Mouse (Mus musculus) liver, embryonic 12.5 days (tissue): ENCODE results near the gene Tarbp2. TPM values are rescaled to one million over a fixed set of nuclear protein-coding genes. Genes with fewer than 3 reads are reported as not detected.

ENCODE experiments used
- ATAC-seq: fragments of 200-750 bp; cut with Nextera tagmentation; 2 replicates; pipeline ENCODE4 v1.8.0; 2017; ENCODE audit warnings: moderate number of reproducible peaks, mild to moderate bottlenecking, moderate library complexity
- H3K27ac ChIP-seq: fragments of 300-500 bp; sonication (generic); 2 replicates; pipeline ENCODE4 v1.5.1; 2016; ENCODE audit warnings: mild to moderate bottlenecking
- H3K27me3 ChIP-seq: fragments of 300-500 bp; sonication (generic); replicated peaks from 2 replicates; pipeline ENCODE4 v1.6.1; 2016; ENCODE audit warnings: mild to moderate bottlenecking, moderate library complexity
- H3K36me3 ChIP-seq: fragments of 300-500 bp; sonication (generic); 2 replicates; pipeline ENCODE4 v1.6.1; 2016; ENCODE audit warnings: mild to moderate bottlenecking, moderate library complexity
- H3K4me1 ChIP-seq: fragments of 300-500 bp; sonication (generic); 2 replicates; pipeline ENCODE4 v1.6.1; 2016
- H3K4me2 ChIP-seq: fragments of 300-500 bp; sonication (generic); 2 replicates; pipeline ENCODE4 v1.6.1; 2016; ENCODE audit warnings: mild to moderate bottlenecking, moderate library complexity
- H3K4me3 ChIP-seq: fragments of 300-500 bp; sonication (generic); 2 replicates; pipeline ENCODE4 v1.5.1; 2016; ENCODE audit warnings: mild to moderate bottlenecking, moderate library complexity
- H3K9ac ChIP-seq: fragments of 300-500 bp; sonication (generic); 2 replicates; pipeline ENCODE4 v1.6.1; 2016; ENCODE audit warnings: mild to moderate bottlenecking, moderate library complexity
- H3K9me3 ChIP-seq: fragments of 300-500 bp; sonication (generic); replicated peaks from 2 replicates; pipeline ENCODE4 v1.6.1; 2016; ENCODE audit warnings: mild to moderate bottlenecking, moderate library complexity
- WGBS: fragments of 180-500 bp; shearing (Covaris S2); methylation state at CpG from one replicate; pipeline ENCODE4 v1.1.7; 2016; ENCODE audit not compliant: insufficient replicate concordance; 5-methylcytosine and 5-hydroxymethylcytosine counted together
- polyA plus RNA-seq: library from polyadenylated mRNA; unstranded; fragments of >200 nt; fragmentation: Nextera tagmentation; extraction: Ambion mirVana; gene quantifications from 2 replicates; pipeline ENCODE4 v1.2.1, GENCODE M21; 2016

Tarbp2 gene
- polyA plus RNA-seq, 1 experiment from 2014 or later, result 66.7 TPM

DNA sequence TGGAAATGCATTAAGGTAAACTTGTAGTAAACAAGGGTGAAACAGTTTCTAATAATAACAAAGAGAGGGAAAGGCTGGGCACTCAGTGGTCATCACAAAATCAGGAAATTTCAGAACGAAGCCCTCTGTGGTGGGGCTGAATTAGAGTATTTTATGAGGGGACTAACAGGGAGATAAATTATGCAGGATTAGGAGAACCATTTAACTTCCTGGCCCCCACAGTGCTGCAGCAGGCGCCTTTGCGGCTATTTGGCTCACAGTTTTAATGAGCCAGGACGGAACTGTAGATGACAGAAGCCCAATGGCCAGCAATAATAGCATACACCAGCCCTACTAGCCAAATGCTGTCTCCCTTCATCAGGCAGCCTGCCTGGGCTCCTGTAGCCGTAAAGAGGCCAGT is 45.7 kb downstream of the Tarbp2 start:
- H3K9ac ChIP-seq, result no peak overlapping the region
- no peaks in the 10 kb centered on the region for H3K9me3 ChIP-seq
- H3K36me3 ChIP-seq, result peaks cover 27% of the 10 kb centered on the region
- no peak overlapping the region for H3K27ac ChIP-seq
- no peak overlapping the region for H3K4me2 ChIP-seq
- 83% methylated on average over 5 of the region's 5 CpGs for WGBS
- H3K4me3 ChIP-seq, result no peak overlapping the region
- H3K27me3 ChIP-seq, result no peaks in the 10 kb centered on the region
- no peaks in the 10 kb centered on the region for H3K4me1 ChIP-seq
- no peak for ATAC-seq

GRCm38 (mm10) chr15:102567849-102568248 is 49.9 kb downstream of the Tarbp2 start:
- WGBS, result 66% methylated on average over 2 of the region's 2 CpGs
- Histone ChIP-seq H3K4me2 (no peak overlapping the region), H3K36me3 (peaks cover 9% of the 10 kb centered on the region), H3K4me1 (no peaks in the 10 kb centered on the region), H3K9ac (no peak overlapping the region), H3K27ac (no peak overlapping the region), H3K4me3 (no peak overlapping the region), H3K27me3 (no peaks in the 10 kb centered on the region), H3K9me3 (no peaks in the 10 kb centered on the region)
- no peak for ATAC-seq

DNA sequence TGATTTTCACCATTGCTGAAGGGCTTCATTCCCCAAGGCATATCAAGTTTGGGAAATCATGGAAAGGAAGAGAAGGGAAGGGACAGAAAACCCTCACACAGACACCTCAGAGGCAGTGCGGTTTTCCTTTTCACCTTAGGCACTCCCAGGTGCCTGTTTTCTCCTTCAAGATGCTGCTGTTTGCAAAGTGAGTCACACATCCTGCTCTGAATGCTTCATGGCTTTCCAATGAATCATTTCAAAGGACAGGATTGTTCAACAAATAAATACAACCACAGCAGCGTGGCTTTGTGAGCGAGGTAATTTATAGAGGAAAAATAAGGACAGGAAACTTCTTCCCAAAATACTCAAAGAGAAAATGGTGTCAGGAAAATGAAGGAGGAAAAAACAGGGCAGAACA is 54.1 kb downstream of the Tarbp2 start:
- H3K27me3 ChIP-seq, result no peaks in the 10 kb centered on the region
- WGBS, result 81% methylated on average over 3 of the region's 3 CpGs
- no peak overlapping the region for H3K27ac ChIP-seq
- ATAC-seq, result no peak
- no peak overlapping the region for H3K4me3 ChIP-seq
- H3K9me3 ChIP-seq, result no peaks in the 10 kb centered on the region
- H3K4me1 ChIP-seq, result no peaks in the 10 kb centered on the region
- no peak overlapping the region for H3K9ac ChIP-seq
- H3K36me3 ChIP-seq, result peaks cover 10% of the 10 kb centered on the region; the same call in 1 of the 2 replicates
- H3K4me2 ChIP-seq, result no peak overlapping the region

Other genes starting within 250 kb of the Tarbp2 start
- not detected in 2 replicates for gene Gm9918, start 247.6 kb upstream of the Tarbp2 start, polyA plus RNA-seq
- gene Mfsd5, start 238.7 kb upstream of the Tarbp2 start, polyA plus RNA-seq, result 40.8 and 41.6 TPM in 2 replicates
- 38.6 and 39.4 TPM in 2 replicates for gene Espl1, start 221.9 kb upstream of the Tarbp2 start, polyA plus RNA-seq
- 150 and 168 TPM in 2 replicates for gene Pfdn5, start 192.1 kb upstream of the Tarbp2 start, polyA plus RNA-seq
- gene Myg1, start 186.5 kb upstream of the Tarbp2 start, polyA plus RNA-seq, result 62.0 and 66.8 TPM in 2 replicates
- 69.7 and 74.7 TPM in 2 replicates for gene Aaas, start 167.4 kb upstream of the Tarbp2 start, polyA plus RNA-seq
- gene Sp7, start 151.0 kb upstream of the Tarbp2 start, polyA plus RNA-seq, result 0.37 and 0.63 TPM in 2 replicates
- gene Sp1, start 112.0 kb upstream of the Tarbp2 start, polyA plus RNA-seq, result 5.1 and 5.6 TPM in 2 replicates
- 0.12 and 0.31 TPM in 2 replicates for gene Amhr2, start 72.8 kb upstream of the Tarbp2 start, polyA plus RNA-seq
- gene Prr13, start 59.2 kb upstream of the Tarbp2 start, polyA plus RNA-seq, result 119 and 126 TPM in 2 replicates
- gene Pcbp2, start 47.7 kb upstream of the Tarbp2 start, polyA plus RNA-seq, result 101 and 104 TPM in 2 replicates
- gene Gm10337, start 14.5 kb upstream of the Tarbp2 start, polyA plus RNA-seq, result not detected in 2 replicates
- 4.2 and 4.5 TPM in 2 replicates for gene Map3k12, start 1.1 kb upstream of the Tarbp2 start, polyA plus RNA-seq
- gene Npff, start 6.8 kb downstream of the Tarbp2 start, polyA plus RNA-seq, result 1.0 TPM in 2 replicates
- not detected in 2 replicates for gene Gm28047, start 106.9 kb downstream of the Tarbp2 start, polyA plus RNA-seq
- 11.5 and 14.3 TPM in 2 replicates for gene Atf7, start 107.3 kb downstream of the Tarbp2 start, polyA plus RNA-seq
- 39.6 and 42.2 TPM in 2 replicates for gene Atp5g2, start 154.2 kb downstream of the Tarbp2 start, polyA plus RNA-seq
- 8.7 and 10.3 TPM in 2 replicates for gene Calcoco1, start 204.0 kb downstream of the Tarbp2 start, polyA plus RNA-seq